Mouse (Mus musculus): ENCODE results near the gene Olfr1443.

DNA sequence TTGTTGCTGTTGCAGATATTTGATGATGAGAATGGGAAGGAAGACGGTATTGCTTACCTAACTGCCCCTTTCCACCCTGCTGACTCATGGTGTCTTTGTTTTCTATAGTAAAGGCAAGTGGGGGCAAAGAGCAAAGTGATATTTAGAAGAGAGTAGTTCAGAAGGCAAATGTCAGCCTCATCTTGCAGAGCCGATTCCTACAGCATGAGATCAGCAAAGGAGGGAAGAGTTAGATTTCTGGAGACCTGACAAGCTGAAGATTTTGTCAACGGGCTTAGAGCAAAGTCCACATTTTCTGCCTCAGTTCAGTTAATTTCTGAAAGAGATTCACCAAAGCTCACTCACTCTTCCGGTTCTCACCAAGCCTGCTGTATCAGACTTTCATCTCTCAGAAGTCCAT lies 44.7 kb upstream of the Olfr1443 start, which contains the start of gene Glyat:
- TF ChIP-seq CTCF (IDR thresholded peaks at IDR 0.05; ENCODE audit: insufficient read depth, low read depth, low read length) (no peak), POLR2A (IDR thresholded peaks at IDR 0.05; ENCODE audit: insufficient read depth, low read depth, low read length) (no peak)

Measured in olfactory bulb, adult 2 months (tissue).